20 mouse cellular contexts compared by ENCODE assay signal in the genomic region with DNA sequence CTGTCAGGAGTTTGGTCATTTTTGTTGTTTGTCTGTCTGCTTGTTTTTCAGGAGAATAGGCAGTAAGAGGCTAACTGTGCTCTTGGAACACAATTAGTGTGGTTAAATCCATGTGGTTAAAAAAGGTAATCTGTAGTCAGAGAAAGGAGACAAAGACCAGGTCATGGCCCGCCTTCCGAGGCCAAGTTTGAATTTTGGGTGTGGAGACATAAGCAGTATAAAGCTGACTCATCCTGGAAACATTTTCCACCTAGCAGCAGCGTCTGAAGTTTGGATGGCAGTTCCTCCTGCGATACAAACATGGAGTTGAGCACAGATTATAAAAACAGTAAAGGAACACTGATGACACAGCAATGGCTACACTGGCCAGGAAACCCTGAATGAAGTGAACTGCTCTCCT. TPM values are rescaled to one million over a fixed set of nuclear protein-coding genes. Genes with fewer than 3 reads are reported as not detected.
DNase-seq lines count a peak whose midpoint lies in the region; ATAC-seq lines count a peak whose summit lies in the region.
"Had no signal": no experiment of that assay in that cellular context is flagged by ENCODE, and none has a peak within 500 bp of the region (broad histone marks: within the 10 kb centered on the region; RNA-seq: fewer than 3 reads in every experiment).

No protein-coding gene starts in this region.

- H3K27me3 ChIP-seq in hindbrain, embryonic 13.5 days, result no peaks in the 10 kb centered on the region
- H3K27me3 ChIP-seq: hindbrain, embryonic 12.5 days had no signal

- ATAC-seq in hindbrain, embryonic 13.5 days (ENCODE audit: low FRiP score), result no peak
- ATAC-seq: forebrain, embryonic 14.5 days; forebrain, postnatal 0 days had no signal

- peaks cover 6% of the 10 kb centered on the region for H3K4me1 ChIP-seq in hindbrain, embryonic 13.5 days (replicated peaks)
- H3K4me1 ChIP-seq: hindbrain, embryonic 12.5 days had no signal

- H3K4me3 ChIP-seq in hindbrain, embryonic 13.5 days, result no peak overlapping the region
- H3K4me3 ChIP-seq: gastrocnemius, adult 2 months; hindbrain, embryonic 12.5 days had no signal

- no peak overlapping the region for H3K4me2 ChIP-seq in hindbrain, embryonic 13.5 days
- H3K4me2 ChIP-seq: heart, embryonic 11.5 days; hindbrain, embryonic 12.5 days had no signal

- H3K9ac ChIP-seq in hindbrain, embryonic 13.5 days, result no peak overlapping the region
- H3K9ac ChIP-seq: forebrain, postnatal 0 days; hindbrain, embryonic 12.5 days had no signal

- H3K27ac ChIP-seq in hindbrain, embryonic 13.5 days, result no peak overlapping the region
- H3K27ac ChIP-seq: gastrocnemius, adult 2 months; hindbrain, embryonic 12.5 days had no signal

- WGBS in hindbrain, embryonic 13.5 days, result 92% methylated on average over 4 of the region's 4 CpGs

- peak; percentile 37 to 42 for DNase-seq in kidney, adult 8-10 months
- no peak for DNase-seq in kidney, postnatal 10 days
- peak; percentile 47 to 52 for DNase-seq in kidney, postnatal 36 days
- DNase-seq in kidney, adult 18-20 months, result no peak
- DNase-seq in 3T3-L1 (ENCODE audit: low read depth, low spot score) (peak; percentile 59), NIH3T3 (ENCODE audit: low read depth) (peak; percentile 32), adipocyte (ENCODE audit: low spot score) (no peak)
- DNase-seq: adrenal gland, postnatal 10 days; adrenal gland, postnatal 36 days; cerebellum, adult 18-20 months; cerebellum, adult 9-10 months; cerebellum, postnatal 14 days; forebrain, postnatal 0 days; gastrocnemius, adult 2 months; gastrocnemius, postnatal 14 days; heart, adult 11 months had no signal

- no peaks in the 10 kb centered on the region for H3K9me3 ChIP-seq in hindbrain, embryonic 13.5 days
- H3K9me3 ChIP-seq: hindbrain, embryonic 12.5 days had no signal

- no peaks in the 10 kb centered on the region for H3K36me3 ChIP-seq in hindbrain, embryonic 13.5 days
- H3K36me3 ChIP-seq: hindbrain, embryonic 12.5 days had no signal

RNA-seq across cellular contexts. Expression of a gene that starts 46.2 kb away (rescaled TPM):
- 2.6 and 3.1 TPM in 2 replicates for polyA plus RNA-seq in hindbrain, embryonic 13.5 days (2015; fragmentation: Nextera tagmentation; extraction: Ambion mirVana)

Comparison
In these comparisons a context has a peak if more than half of its experiments do, and no peak if none do; other contexts are left out.
1. DNase-seq: peak in kidney, adult 8-10 months (2 of 2), kidney, postnatal 36 days (2 of 2), 3T3-L1 (single experiment) and NIH3T3 (single experiment); none in kidney, postnatal 10 days (single experiment), kidney, adult 18-20 months (single experiment) and adipocyte (single experiment).